Mouse (Mus musculus): ENCODE measurements around the gene Kbtbd6.
A peak's percentile ranks its signal among the peaks of the same experiment; 100 is the strongest.

Gene Kbtbd6

GRCm38 (mm10) chr14:79486993-79487731 is 35.5 kb downstream of the Kbtbd6 start:
- peaks cover 5% of the 10 kb centered on the region for H3K36me3 ChIP-seq (ENCODE audit: insufficient read depth, low read length)
- H3K4me1 ChIP-seq (replicated peaks; ENCODE audit: low read depth, low read length), result peaks cover 64% of the 10 kb centered on the region
- TF ChIP-seq CTCF (conservative IDR thresholded peaks at IDR 0.05; ENCODE audit: low read length) (no peak), POU5F1 (IDR thresholded peaks at IDR 0.05; ENCODE audit: borderline replicate concordance, low read length) (no peak), NANOG (IDR thresholded peaks at IDR 0.05; ENCODE audit: borderline replicate concordance, low read length) (no peak)
- peaks cover 19% of the 10 kb centered on the region; the same call in 1 of the 2 replicates for H3K27me3 ChIP-seq (ENCODE audit: insufficient read depth, low read length)
- peak overlapping the region; percentile 64 for H3K4me3 ChIP-seq (replicated peaks; ENCODE audit: low read length)
- H3K9me3 ChIP-seq (ENCODE audit: low read length), result no peaks in the 10 kb centered on the region

- TF ChIP-seq POU5F1 (IDR thresholded peaks at IDR 0.05; ENCODE audit: borderline replicate concordance, low read length) (no peak), NANOG (IDR thresholded peaks at IDR 0.05; ENCODE audit: borderline replicate concordance, low read length) (no peak)
- H3K36me3 ChIP-seq (ENCODE audit: insufficient read depth, low read length), result peaks cover 6% of the 10 kb centered on the region
- H3K4me1 ChIP-seq (replicated peaks; ENCODE audit: low read depth, low read length), result peaks cover 51% of the 10 kb centered on the region
- H3K27me3 ChIP-seq (ENCODE audit: insufficient read depth, low read length), result peaks cover 10% of the 10 kb centered on the region; the same call in 1 of the 2 replicates
- H3K9me3 ChIP-seq (ENCODE audit: low read length), result no peaks in the 10 kb centered on the region
- no peak overlapping the region; the same call in 1 of the 2 replicates for H3K4me3 ChIP-seq (replicated peaks; ENCODE audit: low read length)
These were observed 36.9 kb downstream of the Kbtbd6 start for GRCm38 (mm10) chr14:79488531-79488930.

GRCm38 (mm10) chr14:79489150-79489549 is 37.5 kb downstream of the Kbtbd6 start:
- Histone ChIP-seq H3K27me3 (ENCODE audit: insufficient read depth, low read length) (peaks cover 10% of the 10 kb centered on the region; the same call in 1 of the 2 replicates), H3K4me3 (replicated peaks; ENCODE audit: low read length) (no peak overlapping the region), H3K36me3 (ENCODE audit: insufficient read depth, low read length) (peaks cover 6% of the 10 kb centered on the region), H3K9me3 (ENCODE audit: low read length) (no peaks in the 10 kb centered on the region), H3K4me1 (replicated peaks; ENCODE audit: low read depth, low read length) (peaks cover 45% of the 10 kb centered on the region)
- TF ChIP-seq NANOG (IDR thresholded peaks at IDR 0.05; ENCODE audit: borderline replicate concordance, low read length) (no peak), POU5F1 (IDR thresholded peaks at IDR 0.05; ENCODE audit: borderline replicate concordance, low read length) (no peak), CTCF (conservative IDR thresholded peaks at IDR 0.05; ENCODE audit: low read length) (no peak)

DNA sequence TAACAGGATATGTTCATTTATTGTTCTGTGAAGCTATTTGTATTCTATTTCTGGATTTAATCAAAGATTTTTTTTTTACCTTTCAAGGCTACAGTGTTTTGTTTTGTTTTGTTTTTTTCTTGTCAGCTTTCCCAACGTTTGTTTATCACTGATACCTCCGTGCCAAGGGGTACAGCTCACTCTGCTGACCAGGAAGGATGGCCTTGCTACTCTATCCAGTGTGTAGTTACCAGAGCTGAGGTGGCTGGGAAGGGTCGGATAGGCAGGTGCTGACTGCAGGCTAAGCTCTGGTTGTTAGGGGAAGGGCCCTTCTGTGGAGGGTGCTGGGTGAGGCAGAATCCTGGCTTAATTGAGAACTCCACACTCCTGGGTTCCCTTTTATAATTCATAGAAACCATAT is 38.6 kb downstream of the Kbtbd6 start:
- Histone ChIP-seq H3K27me3 (ENCODE audit: insufficient read depth, low read length) (peaks cover 7% of the 10 kb centered on the region; the same call in 1 of the 2 replicates), H3K9me3 (ENCODE audit: low read length) (no peaks in the 10 kb centered on the region), H3K4me1 (replicated peaks; ENCODE audit: low read depth, low read length) (peaks cover 37% of the 10 kb centered on the region), H3K36me3 (ENCODE audit: insufficient read depth, low read length) (peaks cover 6% of the 10 kb centered on the region), H3K4me3 (replicated peaks; ENCODE audit: low read length) (no peak overlapping the region)
- no peak for TF ChIP-seq NANOG (IDR thresholded peaks at IDR 0.05; ENCODE audit: borderline replicate concordance, low read length)
- TF ChIP-seq POU5F1 (IDR thresholded peaks at IDR 0.05; ENCODE audit: borderline replicate concordance, low read length), result no peak
- no peak for TF ChIP-seq CTCF (conservative IDR thresholded peaks at IDR 0.05; ENCODE audit: low read length)

DNA sequence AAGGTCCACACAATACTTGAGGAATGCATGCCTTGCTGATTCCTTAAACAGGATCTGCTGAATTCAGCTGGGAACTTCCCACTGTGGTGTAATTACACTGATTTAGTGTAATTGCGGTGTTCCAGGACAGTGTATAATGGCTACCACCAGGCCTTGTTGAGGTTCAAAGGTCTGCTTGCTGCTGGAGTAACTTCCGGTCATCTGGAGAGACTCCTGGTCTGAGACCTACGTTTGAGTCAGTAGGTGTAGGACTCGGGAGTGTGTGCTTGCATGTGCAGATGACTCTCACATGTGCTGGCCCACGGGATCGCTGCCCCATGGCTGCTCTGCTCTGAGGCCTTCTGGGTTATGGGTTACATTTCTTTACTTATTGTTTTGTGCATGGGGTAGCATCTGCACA is 42.7 kb downstream of the Kbtbd6 start:
- Histone ChIP-seq H3K4me1 (replicated peaks; ENCODE audit: low read depth, low read length) (peaks cover under 1% of the 10 kb centered on the region; the same call in 1 of the 2 replicates), H3K36me3 (ENCODE audit: insufficient read depth, low read length) (peaks cover 6% of the 10 kb centered on the region), H3K27me3 (ENCODE audit: insufficient read depth, low read length) (no peaks in the 10 kb centered on the region), H3K4me3 (replicated peaks; ENCODE audit: low read length) (no peak overlapping the region), H3K9me3 (ENCODE audit: low read length) (no peaks in the 10 kb centered on the region)
- TF ChIP-seq CTCF (conservative IDR thresholded peaks at IDR 0.05; ENCODE audit: low read length) (no peak), NANOG (IDR thresholded peaks at IDR 0.05; ENCODE audit: borderline replicate concordance, low read length) (no peak), POU5F1 (IDR thresholded peaks at IDR 0.05; ENCODE audit: borderline replicate concordance, low read length) (no peak)

- TF ChIP-seq POU5F1 (IDR thresholded peaks at IDR 0.05; ENCODE audit: borderline replicate concordance, low read length) (no peak), NANOG (IDR thresholded peaks at IDR 0.05; ENCODE audit: borderline replicate concordance, low read length) (no peak), CTCF (conservative IDR thresholded peaks at IDR 0.05; ENCODE audit: low read length) (no peak)
- no peaks in the 10 kb centered on the region for H3K9me3 ChIP-seq (ENCODE audit: low read length)
- no peaks in the 10 kb centered on the region for H3K4me1 ChIP-seq (replicated peaks; ENCODE audit: low read depth, low read length)
- H3K27me3 ChIP-seq (ENCODE audit: insufficient read depth, low read length), result no peaks in the 10 kb centered on the region
- H3K4me3 ChIP-seq (replicated peaks; ENCODE audit: low read length), result no peak overlapping the region
- H3K36me3 ChIP-seq (ENCODE audit: insufficient read depth, low read length), result no peaks in the 10 kb centered on the region
These were observed 47.7 kb downstream of the Kbtbd6 start for GRCm38 (mm10) chr14:79499326-79499725.

- TF ChIP-seq POU5F1 (IDR thresholded peaks at IDR 0.05; ENCODE audit: borderline replicate concordance, low read length), result no peak
- TF ChIP-seq CTCF (conservative IDR thresholded peaks at IDR 0.05; ENCODE audit: low read length), result no peak
- no peak for TF ChIP-seq NANOG (IDR thresholded peaks at IDR 0.05; ENCODE audit: borderline replicate concordance, low read length)
- Histone ChIP-seq H3K4me3 (replicated peaks; ENCODE audit: low read length) (no peak overlapping the region), H3K4me1 (replicated peaks; ENCODE audit: low read depth, low read length) (no peaks in the 10 kb centered on the region), H3K36me3 (ENCODE audit: insufficient read depth, low read length) (no peaks in the 10 kb centered on the region), H3K27me3 (ENCODE audit: insufficient read depth, low read length) (no peaks in the 10 kb centered on the region), H3K9me3 (ENCODE audit: low read length) (no peaks in the 10 kb centered on the region)
These were observed 49.1 kb downstream of the Kbtbd6 start for GRCm38 (mm10) chr14:79500756-79501155.

GRCm38 (mm10) chr14:79503371-79504075 is 51.9 kb downstream of the Kbtbd6 start:
- Histone ChIP-seq H3K9me3 (ENCODE audit: low read length) (no peaks in the 10 kb centered on the region), H3K4me1 (replicated peaks; ENCODE audit: low read depth, low read length) (peaks cover 11% of the 10 kb centered on the region), H3K4me3 (replicated peaks; ENCODE audit: low read length) (no peak overlapping the region), H3K27me3 (ENCODE audit: insufficient read depth, low read length) (no peaks in the 10 kb centered on the region), H3K36me3 (ENCODE audit: insufficient read depth, low read length) (no peaks in the 10 kb centered on the region)
- TF ChIP-seq NANOG (IDR thresholded peaks at IDR 0.05; ENCODE audit: borderline replicate concordance, low read length) (no peak), POU5F1 (IDR thresholded peaks at IDR 0.05; ENCODE audit: borderline replicate concordance, low read length) (no peak), CTCF (conservative IDR thresholded peaks at IDR 0.05; ENCODE audit: low read length) (no peak)

Data from E14TG2a.4 (cell line).